ENCODE assay signal across 13 mouse cellular contexts in the genomic region with DNA sequence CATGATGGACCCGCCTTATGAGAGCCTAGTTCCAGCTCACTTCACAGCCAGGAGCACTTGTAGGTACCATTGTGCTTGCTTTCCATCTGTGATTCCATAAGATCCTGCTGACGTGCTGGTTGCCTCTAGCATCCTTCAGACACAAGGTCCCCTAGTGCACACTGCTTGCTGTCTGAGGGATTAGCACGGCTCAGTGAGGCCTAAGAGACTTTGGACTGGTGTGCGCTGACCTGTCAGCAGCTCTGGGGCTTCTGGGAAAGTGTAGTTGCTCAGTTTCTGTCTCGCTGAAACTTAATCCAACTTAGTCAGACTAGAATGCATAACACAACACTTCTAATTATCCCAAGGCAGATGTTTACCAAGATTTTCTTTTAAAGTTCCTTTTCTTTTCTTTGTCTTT. TPM values are rescaled to one million over a fixed set of nuclear protein-coding genes. Genes with fewer than 3 reads are reported as not detected.
A peak's percentile ranks its signal among the peaks of the same experiment; 100 is the strongest.
DNase-seq lines count a peak whose midpoint lies in the region; ATAC-seq and TF ChIP-seq lines count a peak whose summit lies in the region.
"Had no signal": no experiment of that assay in that cellular context is flagged by ENCODE, and none has a peak within 500 bp of the region (broad histone marks: within the 10 kb centered on the region; RNA-seq: fewer than 3 reads in every experiment).

No protein-coding gene starts in this region.

- no peaks in the 10 kb centered on the region for H3K36me3 ChIP-seq in liver, embryonic 12.5 days
- H3K36me3 ChIP-seq in liver, postnatal 0 days (replicated peaks; ENCODE audit: insufficient read depth, low read length), result no peaks in the 10 kb centered on the region
- H3K36me3 ChIP-seq: stomach, embryonic 15.5 days had no signal

- no peaks in the 10 kb centered on the region for H3K9me3 ChIP-seq in liver, embryonic 12.5 days (replicated peaks)
- no peaks in the 10 kb centered on the region for H3K9me3 ChIP-seq in liver, postnatal 0 days (ENCODE audit: low read length)
- H3K9me3 ChIP-seq: limb, embryonic 13.5 days; megakaryocyte, embryonic 14.5 days; stomach, embryonic 15.5 days had no signal

- peaks cover 14% of the 10 kb centered on the region for H3K27me3 ChIP-seq in liver, embryonic 12.5 days (replicated peaks)
- H3K27me3 ChIP-seq in liver, postnatal 0 days (ENCODE audit: insufficient read depth, low read length), result no peaks in the 10 kb centered on the region
- H3K27me3 ChIP-seq: limb, embryonic 13.5 days; stomach, embryonic 15.5 days had no signal

- no peak overlapping the region for H3K4me2 ChIP-seq in liver, embryonic 12.5 days
- no peak overlapping the region for H3K4me2 ChIP-seq in liver, postnatal 0 days (ENCODE audit: low read depth, low read length)
- H3K4me2 ChIP-seq: limb, embryonic 13.5 days; stomach, embryonic 15.5 days had no signal

- no peak overlapping the region for H3K4me3 ChIP-seq in liver, embryonic 12.5 days
- H3K4me3 ChIP-seq in liver, postnatal 0 days (ENCODE audit: low read depth, low read length), result no peak overlapping the region
- H3K4me3 ChIP-seq: limb, embryonic 13.5 days; megakaryocyte, embryonic 14.5 days; stomach, embryonic 15.5 days had no signal

- TF ChIP-seq CTCF in liver, postnatal 0 days (IDR thresholded peaks at IDR 0.05; ENCODE audit: low read depth), result no peak

- no peak for TF ChIP-seq EP300 in liver, postnatal 0 days (IDR thresholded peaks at IDR 0.05; ENCODE audit: low read depth)

- H3K9ac ChIP-seq in liver, embryonic 12.5 days, result no peak overlapping the region
- no peak overlapping the region for H3K9ac ChIP-seq in liver, postnatal 0 days (replicated peaks)
- H3K9ac ChIP-seq: limb, embryonic 13.5 days; stomach, embryonic 15.5 days had no signal

- peak; percentile 17 to 31 for DNase-seq in cerebellum, adult 18-20 months
- DNase-seq in cerebellum, postnatal 4 days (ENCODE audit: low spot score in 2 of 2), result no peak
- no peak for DNase-seq in liver, postnatal 0 days
- DNase-seq in kidney, postnatal 36 days, result peak; percentile 61 to 71
- peak; percentile 69 for DNase-seq in retina, postnatal 1 day
- DNase-seq in gastrocnemius, postnatal 10 days, result no peak
- no peak for DNase-seq in spleen, adult 12 weeks (ENCODE audit: low spot score)
- DNase-seq: cerebellum, adult 11-12 months had no signal

- no peak for ATAC-seq in liver, embryonic 12.5 days
- no peak for ATAC-seq in liver, postnatal 0 days

- WGBS in liver, embryonic 12.5 days (ENCODE audit: insufficient replicate concordance), result 80% methylated on average over 5 of the region's 5 CpGs
- 75% methylated on average over 5 of the region's 5 CpGs for WGBS in liver, postnatal 0 days (ENCODE audit: insufficient replicate concordance)

- H3K27ac ChIP-seq in liver, embryonic 12.5 days, result peak overlapping the region; percentile 84
- no peak overlapping the region for H3K27ac ChIP-seq in liver, postnatal 0 days (ENCODE audit: low read depth)
- H3K27ac ChIP-seq: limb, embryonic 13.5 days; stomach, embryonic 15.5 days had no signal

- peaks cover 85% of the 10 kb centered on the region for H3K4me1 ChIP-seq in liver, embryonic 12.5 days
- peaks cover 17% of the 10 kb centered on the region for H3K4me1 ChIP-seq in liver, postnatal 0 days (ENCODE audit: insufficient read depth)

RNA-seq across cellular contexts. Expression of a gene that starts 32.2 kb away (rescaled TPM):
- polyA plus RNA-seq in liver, embryonic 12.5 days (2016; fragmentation: Nextera tagmentation; extraction: Ambion mirVana), result 2.4 and 2.5 TPM in 2 replicates
- 0.78 and 1.0 TPM in 2 replicates for polyA plus RNA-seq in liver, postnatal 0 days (2015; fragmentation: Nextera tagmentation; extraction: Ambion mirVana)
- total RNA-seq in gastrocnemius, postnatal 10 days (2021), result 1 to 10 TPM; 1.8 to 3.0 TPM

RNA-seq across cellular contexts. Expression of a gene that starts 34.7 kb away (rescaled TPM):
- polyA plus RNA-seq in liver, embryonic 12.5 days (2016; fragmentation: Nextera tagmentation; extraction: Ambion mirVana), result 6.9 TPM in 2 replicates
- 5.9 and 7.0 TPM in 2 replicates for polyA plus RNA-seq in liver, postnatal 0 days (2015; fragmentation: Nextera tagmentation; extraction: Ambion mirVana)
- total RNA-seq in gastrocnemius, postnatal 10 days (2021), result 10 to 100 TPM; 12.8 to 13.9 TPM

RNA-seq across cellular contexts. Expression of a gene that starts 44.7 kb away (rescaled TPM):
- polyA plus RNA-seq in liver, embryonic 12.5 days (2016; fragmentation: Nextera tagmentation; extraction: Ambion mirVana), result 55.6 and 57.5 TPM in 2 replicates
- 30.6 and 32.0 TPM in 2 replicates for polyA plus RNA-seq in liver, postnatal 0 days (2015; fragmentation: Nextera tagmentation; extraction: Ambion mirVana)
- 10 to 100 TPM; 22.4 to 24.1 TPM for total RNA-seq in gastrocnemius, postnatal 10 days (2021)

RNA-seq across cellular contexts. Expression of a gene that starts 46.5 kb away (rescaled TPM):
- 34.0 and 34.5 TPM in 2 replicates for polyA plus RNA-seq in liver, embryonic 12.5 days (2016; fragmentation: Nextera tagmentation; extraction: Ambion mirVana)
- polyA plus RNA-seq in liver, postnatal 0 days (2015; fragmentation: Nextera tagmentation; extraction: Ambion mirVana), result 7.8 and 9.6 TPM in 2 replicates
- total RNA-seq in gastrocnemius, postnatal 10 days (2021), result 1 to 10 TPM; 4.6 to 5.0 TPM

RNA-seq across cellular contexts. Expression of a gene that starts 56.8 kb away (rescaled TPM):
- 0.15 and 0.18 TPM in 2 replicates for polyA plus RNA-seq in liver, embryonic 12.5 days (2016; fragmentation: Nextera tagmentation; extraction: Ambion mirVana)
- polyA plus RNA-seq in liver, postnatal 0 days (2015; fragmentation: Nextera tagmentation; extraction: Ambion mirVana), result not detected in 2 replicates
- 1 to 10 TPM; 1.5 to 1.6 TPM for total RNA-seq in gastrocnemius, postnatal 10 days (2021)
- total RNA-seq: MEL had no signal

Comparison
In these comparisons a context has a peak if more than half of its experiments do, and no peak if none do; other contexts are left out.
1. DNase-seq: peak in cerebellum, adult 18-20 months (2 of 2), kidney, postnatal 36 days (2 of 2) and retina, postnatal 1 day (single experiment); none in cerebellum, postnatal 4 days (0 of 2), liver, postnatal 0 days (single experiment), gastrocnemius, postnatal 10 days (single experiment) and spleen, adult 12 weeks (single experiment).